Mouse (Mus musculus): Measurements from ENCODE around the gene Rab17. TPM values are rescaled to one million over a fixed set of nuclear protein-coding genes. Genes with fewer than 3 reads are reported as not detected.

The Rab17 gene
- polyA plus RNA-seq, 2 experiments from 2014 or later, result not detected

DNA sequence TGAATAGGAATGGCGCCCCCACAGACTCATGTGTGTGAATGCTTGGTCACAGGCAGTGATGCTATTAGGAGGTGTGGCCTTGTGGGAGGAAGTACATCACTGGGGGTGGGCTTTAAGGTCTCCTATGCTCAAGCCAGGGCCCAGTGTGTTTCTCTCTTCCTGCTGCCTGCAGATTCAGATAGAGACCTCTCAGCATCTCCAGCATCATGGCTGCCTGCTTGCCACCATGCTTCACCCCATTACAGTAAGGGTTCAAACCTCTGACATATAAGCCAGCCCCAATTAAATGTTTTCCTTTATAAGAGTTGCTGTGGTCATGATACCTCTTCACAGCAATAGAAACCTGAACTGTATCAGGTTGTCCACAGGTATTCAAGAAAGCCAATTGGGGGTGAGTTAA lies 26.5 kb upstream of the Rab17 start:
- no peak for ATAC-seq

DNA sequence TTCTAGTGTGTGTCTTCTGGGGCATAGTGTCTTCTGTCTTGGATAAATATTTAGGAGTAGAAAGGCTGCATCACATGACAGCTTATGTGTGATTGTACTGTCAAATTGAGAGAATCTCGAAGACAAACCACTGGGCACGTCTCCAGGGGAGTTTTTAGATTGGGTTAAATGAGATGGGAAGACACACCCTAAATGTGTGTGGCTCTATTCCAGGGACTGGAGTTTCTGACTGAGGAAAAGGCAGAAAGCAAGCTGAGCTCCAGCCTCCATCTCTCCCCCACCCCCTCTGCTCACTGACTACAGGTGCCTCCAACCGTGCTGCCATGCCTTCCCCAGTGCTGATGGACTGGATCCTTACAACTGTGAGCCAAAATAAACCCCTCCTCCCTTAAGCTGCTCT lies 11.9 kb upstream of the Rab17 start:
- no peak for ATAC-seq

DNA sequence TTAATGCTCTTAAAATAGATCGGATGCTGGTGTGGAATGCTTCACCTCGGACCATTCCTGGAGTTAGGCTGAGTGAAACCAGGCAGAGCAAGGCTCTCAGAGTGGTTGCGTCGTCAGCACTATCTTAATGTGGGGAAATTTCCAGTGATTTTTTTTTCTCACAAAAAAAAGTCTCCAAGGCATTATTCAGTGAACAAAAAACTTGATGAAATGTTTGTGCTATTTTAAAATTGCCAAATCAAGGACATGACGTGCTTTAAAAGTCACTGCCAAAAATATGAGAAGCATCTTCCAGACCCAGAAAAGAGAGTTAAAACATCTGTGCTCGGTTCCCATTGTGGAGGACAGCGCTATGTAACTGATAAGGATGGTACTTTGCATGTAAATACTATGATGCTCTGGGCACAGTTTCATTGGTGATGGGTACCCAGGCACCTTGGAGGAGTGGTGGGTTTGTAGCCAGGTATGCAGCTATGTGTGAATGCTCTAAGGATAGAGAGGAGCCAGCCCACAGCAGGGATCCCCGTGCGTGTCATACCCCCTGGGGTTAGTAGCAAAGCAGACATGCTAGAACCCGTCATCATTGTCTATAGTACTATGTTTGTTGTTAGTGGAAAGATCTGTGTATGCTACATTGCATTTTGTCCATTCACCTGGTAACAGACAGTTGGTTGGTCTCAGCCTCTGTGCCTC lies 11.3 kb upstream of the Rab17 start:
- no peak for ATAC-seq

DNA sequence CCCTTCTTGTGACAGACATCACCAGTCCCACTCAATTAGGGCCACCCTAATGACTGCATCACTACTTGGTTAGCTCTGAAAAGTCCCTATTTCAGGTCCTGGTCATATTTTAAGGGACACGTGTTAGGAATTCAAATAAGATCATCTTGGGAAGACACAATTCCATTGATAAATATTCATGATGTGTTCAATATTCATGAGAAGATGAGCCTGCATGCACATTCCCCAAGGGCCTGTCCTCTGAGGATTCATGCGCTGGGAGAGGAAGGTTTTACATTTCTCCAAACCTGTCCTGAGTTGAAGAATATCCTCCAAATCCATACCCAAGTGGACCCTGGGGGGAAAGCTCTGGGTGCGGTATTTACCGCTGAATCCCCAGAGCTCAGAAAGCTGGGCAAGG lies 6.5 kb upstream of the Rab17 start:
- no peak for ATAC-seq

DNA sequence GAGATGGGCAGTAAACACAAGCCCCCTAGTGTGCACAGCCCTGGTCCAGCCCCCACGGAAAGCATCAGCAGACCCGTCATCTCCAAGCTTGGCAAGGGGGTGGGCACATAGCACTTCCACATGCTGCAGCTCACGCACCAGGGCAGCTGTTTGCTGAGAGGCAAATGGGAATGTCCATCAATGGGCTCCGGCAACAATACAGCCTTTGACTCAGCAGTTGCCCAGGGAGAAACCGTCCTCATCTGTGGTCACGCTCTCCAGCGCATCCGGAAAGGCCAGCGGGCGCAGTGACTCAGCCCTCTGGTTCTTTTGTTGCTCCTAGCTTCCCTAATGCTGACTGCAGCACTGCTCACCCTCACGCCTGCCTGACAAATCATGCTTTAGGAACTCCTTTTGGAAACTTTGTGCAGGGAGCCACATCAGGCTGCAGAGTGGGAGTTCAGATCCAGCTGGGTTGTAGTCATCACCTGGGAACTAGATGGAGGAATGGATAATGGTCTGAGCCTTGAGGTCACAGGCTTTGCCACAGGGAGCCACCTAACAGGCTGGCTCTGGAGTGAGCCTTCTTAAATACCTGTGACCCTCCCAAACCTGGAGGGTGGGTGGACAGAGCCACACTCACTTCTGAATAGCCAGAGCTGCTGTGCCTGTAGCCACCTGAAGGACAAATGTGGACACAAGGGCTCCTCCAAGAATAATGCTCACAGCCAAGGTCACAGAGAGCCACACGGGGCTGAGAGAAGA lies 5.6 kb upstream of the Rab17 start:
- no peak for ATAC-seq

DNA sequence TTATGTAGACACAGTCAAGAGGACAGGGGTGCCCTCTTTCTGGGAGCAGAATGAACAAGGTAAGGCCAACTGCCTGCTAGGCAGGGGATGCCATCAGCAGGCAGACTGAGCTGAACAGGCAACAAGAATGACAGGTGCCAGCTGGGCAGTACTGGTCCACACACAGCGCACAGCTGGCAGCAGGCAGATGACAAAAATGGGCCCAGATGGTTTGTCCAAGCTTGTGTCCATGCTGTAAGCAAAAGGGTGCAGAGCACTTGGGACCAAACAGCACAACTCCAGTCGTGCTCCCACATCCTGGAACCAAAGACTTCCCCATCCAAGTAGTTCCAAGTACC lies 4.1 kb upstream of the Rab17 start:
- ATAC-seq, result no peak

DNA sequence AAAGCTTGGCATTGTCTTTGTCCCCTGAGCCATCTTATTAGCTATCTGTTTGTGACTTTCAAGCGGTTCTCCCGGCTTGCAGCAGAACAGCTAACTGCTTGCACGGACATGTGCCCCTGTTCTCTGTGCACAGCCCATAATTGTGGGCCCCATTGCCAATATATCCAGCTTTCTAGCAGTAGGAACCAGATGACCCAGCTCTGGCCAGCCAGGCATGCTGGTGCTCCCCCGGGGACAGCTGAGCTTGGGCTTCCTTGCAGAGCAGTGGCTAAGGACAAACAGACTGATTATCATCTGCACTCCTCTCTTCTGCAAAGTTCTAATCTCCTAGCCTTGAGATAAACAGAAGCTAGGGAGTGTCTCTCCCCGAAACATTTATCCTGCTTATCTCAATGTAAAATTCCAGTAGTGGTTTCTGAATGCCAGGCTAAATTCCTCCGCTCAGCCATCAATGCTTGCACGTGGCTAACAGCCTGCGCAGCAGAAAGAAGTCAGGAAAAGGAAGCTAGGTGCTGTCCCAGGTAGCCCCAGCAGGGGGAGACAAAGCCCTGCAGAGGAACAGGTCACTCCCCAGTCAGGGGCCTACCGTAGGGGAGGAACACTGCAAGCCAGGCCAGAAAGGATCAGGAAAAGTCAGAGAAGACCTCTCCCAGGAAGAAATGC lies 3.6 kb upstream of the Rab17 start:
- peak; percentile 76 for ATAC-seq

DNA sequence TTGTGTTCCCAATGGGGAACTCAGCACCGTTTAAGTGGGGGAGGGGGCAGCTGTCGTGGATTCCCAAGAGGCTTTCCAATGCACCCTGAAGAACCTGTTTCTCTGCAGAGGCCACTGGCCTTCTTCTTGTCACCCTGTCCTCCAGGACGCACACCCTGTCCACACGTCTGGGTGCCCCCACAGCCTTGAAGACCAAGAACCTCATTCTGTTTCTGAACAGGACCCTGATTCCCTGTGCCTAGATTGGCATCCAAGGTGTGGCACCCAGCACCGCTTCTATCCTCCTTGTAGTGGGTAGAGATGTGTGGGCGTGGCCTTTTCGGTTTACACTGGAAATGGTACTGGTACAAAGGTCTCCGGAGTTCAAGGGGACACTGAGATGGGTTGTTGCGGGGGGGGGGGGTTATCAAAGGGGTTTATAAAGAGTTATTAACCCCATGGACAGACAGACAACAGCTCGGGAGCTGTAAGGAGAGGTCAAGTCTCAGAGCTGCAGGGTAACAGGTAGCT lies 475 bp upstream of the Rab17 start:
- ATAC-seq, result no peak

DNA sequence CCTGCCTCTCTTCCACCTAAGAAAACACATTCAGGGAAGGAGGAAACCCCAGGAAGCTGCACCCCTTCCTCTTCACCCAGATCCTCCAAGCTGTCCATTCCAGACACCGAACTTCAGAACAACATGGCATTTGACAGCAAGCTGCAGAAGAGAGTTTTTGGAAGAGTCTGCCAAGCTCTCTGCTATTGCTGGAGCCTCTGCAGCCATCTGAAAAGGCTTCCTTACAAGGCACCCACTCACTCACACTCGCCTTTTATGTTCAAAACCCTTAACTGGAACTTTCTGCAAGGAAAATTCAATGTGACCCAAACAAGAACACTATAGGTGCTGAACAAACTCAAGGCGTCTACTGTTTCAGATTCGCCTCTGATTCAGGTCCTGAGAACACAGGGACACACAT lies 812 bp downstream of the Rab17 start:
- ATAC-seq, result no peak

DNA sequence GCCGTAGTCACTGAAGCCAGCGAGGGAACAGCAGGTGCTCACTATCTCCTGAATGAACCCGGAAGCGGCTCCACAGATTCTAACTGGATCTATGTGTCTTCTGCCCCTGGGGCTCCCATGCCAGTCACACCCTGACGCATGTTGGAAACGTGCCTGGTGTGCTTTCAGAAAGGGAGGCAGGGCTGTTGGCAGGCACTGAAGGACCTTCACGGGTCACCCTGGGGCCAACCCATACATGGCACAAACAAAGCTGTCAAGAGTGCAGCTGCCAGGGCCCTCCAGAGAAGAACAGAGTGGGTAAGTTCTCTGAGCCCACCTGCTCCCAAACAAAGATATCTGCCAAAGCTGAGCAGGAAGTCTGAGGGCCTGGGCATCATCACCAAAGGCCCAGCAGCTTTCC lies 1.9 kb downstream of the Rab17 start:
- ATAC-seq, result no peak

DNA sequence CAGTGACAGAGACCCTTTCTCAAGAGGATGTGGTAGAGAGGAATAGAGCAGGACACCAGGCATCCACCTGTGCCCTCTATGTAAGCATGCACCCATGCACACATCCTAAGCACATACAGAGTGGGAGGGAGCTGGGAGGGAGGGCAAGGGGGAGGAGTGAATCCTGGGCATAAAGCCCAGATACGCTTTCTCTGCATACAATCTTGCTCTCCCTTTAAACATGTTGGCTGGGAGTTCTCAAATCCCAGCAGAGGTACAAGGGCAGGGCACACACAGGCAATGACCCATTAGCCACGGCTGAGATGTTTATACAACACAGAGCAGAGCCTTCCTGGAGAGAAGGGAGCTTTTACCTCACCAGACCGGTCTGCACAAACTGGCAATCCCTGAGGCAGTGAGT lies 6.5 kb downstream of the Rab17 start:
- no peak for ATAC-seq

DNA sequence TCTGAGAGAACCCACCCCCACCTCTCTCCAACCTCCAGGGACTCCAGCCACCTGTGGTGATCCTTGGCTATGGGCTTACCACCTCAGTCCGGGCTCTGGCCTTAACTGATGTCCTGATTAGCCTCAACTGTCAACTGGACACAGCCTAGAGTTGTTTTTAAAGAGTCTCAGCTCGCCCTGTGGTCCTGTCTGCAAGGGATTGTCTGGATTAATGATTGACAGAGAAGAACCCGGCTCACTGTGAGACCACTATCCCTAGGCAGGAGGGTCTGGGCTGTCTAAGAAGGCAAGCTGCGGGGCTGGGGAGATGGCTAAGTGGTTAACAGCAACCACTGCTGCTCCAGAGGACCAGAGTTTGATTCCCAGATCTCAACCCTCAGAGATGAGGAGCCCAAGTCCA lies 6.9 kb downstream of the Rab17 start:
- no peak for ATAC-seq

DNA sequence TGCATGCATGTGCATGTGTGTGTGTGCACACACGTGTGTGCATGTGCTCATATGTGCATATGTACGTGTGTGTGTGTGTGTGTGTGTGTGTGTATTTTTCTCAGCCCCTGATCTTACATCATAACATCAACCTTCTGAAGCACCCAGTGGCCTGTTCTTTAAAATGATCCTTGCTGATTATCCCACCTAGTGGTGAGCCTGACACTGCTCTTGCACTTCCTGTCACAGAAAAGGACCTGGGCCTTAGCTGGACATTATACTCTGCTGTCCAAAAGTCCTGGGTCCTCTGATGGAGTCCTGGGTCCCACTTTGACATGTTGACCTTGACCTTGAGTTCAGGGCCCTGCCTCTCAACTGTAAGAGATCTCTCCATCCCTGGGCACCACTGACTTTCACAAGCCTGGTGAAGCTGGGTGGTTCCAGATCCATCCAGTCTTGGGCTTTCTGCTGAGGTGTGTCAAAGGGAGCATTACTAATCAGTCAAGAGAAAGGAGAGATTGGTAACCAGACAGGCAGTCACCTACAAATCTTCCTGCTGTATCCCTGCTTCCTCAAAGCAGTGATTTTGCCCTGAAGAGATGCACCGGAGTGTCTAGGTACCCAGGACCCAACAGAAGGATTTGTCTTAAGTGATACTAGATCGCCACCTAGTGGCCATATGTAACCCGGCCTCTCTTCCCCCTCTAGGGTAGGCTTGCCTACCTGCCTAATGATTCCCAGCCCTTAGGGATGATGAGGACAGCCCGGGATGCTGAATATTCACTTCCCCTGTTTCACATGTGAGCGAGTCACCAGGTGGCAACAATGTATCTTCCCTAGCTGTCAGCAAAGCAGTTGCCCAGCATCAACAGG lies 13.0 kb downstream of the Rab17 start:
- ATAC-seq, result no peak

DNA sequence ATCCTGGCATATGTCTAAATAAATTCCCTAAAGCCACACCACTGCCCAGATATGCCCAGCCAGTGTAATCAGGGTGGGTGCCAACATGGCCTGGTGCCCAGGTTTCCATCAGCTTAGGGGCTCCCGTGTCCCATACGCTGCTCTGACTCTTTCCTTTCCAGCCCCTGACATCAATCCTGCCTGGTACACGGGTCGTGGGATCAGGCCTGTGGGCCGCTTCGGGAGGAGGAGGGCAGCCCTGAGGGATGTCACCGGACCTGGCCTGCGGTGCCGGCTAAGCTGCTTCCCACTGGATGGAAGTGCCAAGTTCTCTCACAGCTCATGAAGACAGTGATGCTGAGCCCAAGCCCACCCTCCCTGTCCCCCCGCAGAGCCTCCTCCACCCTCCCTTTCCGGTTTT lies 15.8 kb downstream of the Rab17 start:
- ATAC-seq, result no peak

DNA sequence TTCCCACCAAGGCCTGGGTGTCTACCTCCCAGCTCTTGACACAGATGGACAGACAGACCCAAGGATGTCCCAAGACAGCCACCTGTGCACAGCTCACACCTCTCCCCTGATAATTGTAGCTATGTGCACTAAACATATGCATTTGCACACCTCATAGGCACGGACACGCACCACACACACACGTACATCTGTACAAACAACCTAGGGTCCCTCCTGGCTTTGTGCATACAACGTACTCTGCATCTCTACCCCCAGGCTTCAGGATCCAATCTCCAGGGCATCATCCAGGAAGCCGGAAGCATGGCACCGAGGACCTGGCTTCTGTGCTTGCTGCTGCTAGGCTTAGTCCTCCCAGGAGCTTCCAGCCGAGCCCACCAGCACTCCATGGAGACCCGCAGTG lies 16.7 kb downstream of the Rab17 start, which contains the start of gene Prlh:
Gene Prlh (plus strand): TSS at position 301 of the 400 bp plus-strand sequence.
- ATAC-seq, result no peak

DNA sequence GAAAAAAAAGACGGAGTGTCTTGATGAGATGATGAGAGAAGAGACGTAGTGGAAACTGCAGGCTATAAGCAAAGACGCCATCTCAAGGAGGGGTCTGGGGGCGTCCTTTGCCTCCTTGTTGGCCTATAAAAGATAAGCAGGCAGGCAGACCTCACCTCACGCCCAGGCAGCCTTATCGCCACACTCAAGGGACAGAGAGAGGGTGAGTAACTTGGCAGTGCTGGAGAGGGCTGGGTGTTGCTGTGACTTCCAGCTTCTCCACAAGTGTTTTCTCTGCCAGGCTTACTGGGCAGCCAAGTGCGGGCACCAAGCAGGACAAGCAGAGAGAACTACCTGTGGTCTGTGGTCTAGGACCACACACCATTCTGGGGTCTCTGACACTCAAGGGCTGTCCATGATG lies 17.8 kb downstream of the Rab17 start:
- ATAC-seq, result no peak

DNA sequence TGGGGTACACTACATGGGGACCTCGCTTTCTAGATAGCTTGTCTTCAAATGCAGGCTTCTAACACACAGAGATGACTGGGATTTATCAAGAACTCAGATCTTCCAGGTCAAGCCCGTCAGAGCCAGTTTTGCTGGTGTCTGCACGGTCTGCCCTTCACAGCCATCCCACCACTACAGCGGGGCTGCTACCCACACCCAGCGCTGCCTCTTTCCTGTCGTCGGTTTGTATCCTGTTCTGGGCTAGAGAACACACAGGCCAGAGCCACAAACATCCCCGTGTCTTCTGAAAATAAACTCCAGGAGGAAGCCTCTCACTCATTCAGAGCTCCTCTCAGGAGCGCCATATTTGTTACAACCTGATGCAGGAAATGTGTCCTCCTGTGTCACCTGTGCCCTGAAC lies 20.2 kb downstream of the Rab17 start:
- ATAC-seq, result no peak

DNA sequence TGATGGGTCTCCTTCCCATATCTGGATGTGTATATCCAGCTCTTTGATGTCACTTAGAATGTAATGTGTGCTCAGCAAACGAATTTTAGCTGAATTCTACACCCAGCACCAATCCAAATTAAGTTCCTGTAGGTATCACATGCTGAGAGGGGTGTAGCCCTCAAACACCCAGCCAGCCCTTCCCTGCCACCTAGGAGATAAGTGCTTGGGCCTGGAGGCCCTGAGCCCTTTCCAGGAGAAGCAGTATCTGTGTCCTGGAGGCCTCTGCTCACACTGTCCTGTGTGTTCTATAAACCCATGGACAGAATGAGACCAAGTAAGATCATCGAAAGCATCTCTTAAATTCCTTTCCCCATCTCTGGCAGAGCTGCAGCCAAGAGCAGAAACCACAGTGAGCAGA lies 22.2 kb downstream of the Rab17 start:
- ATAC-seq, result no peak

DNA sequence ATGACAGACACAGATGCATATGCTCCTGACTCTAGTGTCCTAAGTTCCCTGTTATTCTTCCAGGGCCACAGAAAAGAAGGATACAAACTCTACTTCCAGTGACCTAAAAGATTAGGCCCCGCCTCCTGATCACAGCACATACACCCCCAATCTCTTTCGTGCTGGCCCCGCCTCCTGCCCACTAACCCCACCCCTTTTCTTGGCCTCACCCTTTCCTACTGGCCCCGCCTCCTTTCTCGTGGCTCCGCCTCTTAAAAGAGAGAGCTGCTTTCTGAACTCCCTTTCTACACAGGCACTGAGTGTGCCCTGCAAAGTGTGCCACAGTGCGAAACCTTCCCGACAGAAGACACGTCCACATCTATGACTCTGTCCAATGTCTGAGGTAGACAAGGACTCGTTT lies 24.3 kb downstream of the Rab17 start:
- no peak for ATAC-seq

DNA sequence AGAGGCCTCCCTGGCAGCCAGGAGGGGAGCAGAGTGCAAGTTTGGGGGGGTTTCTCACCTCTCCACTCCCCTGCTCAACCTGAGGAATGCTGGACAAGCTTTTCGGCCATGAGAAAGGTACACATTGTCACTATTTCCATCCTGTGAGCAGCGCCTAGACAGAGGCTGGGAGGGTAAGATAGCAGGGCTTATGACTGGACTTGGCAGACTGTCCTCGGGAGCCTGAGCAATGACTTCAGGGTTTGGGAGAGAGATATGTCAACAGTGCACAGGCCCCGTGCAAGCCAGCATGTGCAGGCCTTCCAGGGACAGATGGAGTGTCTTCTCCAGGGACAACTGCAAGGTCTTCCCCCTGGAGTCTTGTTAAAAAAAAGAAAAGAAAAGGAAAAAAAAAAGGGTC lies 29.5 kb downstream of the Rab17 start:
- no peak for ATAC-seq

DNA sequence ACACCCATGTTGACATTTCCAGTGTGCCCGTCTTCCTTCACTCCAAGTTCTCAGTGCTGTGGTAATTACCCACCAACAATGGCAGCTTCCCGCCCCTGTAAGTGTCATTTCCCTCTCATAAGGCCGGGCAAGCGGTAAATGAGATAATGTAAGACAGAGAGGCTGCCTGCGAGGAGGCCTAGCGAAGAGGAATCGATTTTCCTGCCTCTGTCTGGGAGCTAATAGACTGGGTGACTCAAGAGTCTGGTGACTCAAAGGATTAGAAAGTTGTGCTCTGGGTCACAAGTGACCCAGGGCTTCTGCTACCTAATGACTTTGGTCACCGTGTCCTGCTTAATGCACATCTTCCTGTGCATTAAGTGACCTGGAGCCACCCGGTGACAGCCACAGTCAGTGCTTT lies 32.5 kb downstream of the Rab17 start:
- ATAC-seq, result no peak

DNA sequence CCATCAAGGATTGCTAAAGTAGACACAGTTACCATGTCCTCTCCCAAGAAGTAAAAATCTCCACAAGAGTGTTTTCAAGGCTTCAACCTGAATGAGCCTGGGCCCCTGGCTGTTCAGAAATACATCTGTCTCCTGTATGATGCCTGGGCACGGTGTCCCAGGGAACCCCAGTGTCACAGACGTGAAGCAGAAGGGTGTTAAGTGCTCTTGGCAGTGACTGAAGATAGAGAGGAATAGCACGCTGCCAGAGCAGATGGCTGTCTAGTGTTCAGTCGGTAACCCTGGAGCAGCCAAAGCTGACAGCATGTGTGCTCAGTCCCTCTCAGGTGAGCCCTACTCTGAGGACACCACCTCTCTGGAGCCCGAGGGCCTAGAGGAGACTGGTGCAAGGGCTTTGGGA lies 36.5 kb downstream of the Rab17 start:
- no peak for ATAC-seq

DNA sequence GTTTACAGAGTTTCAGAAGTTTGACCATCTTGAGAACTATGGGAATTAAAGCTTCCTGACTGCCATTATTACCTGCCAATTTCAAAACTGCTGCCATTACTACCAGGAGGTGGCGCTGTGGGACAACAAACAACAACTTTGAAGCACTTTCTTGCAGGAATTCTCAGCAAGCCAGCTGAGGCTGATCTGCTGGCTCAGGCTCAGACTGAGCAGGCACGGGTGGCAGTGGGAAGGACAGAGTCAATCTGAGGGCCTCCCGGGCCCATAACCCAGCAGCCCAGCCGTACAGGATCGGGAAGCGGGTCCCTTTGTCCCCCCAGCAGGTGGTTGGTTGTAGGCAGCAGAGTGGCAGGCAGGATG lies 40.9 kb downstream of the Rab17 start:
- no peak for ATAC-seq
